Mouse (Mus musculus): ENCODE measurements around the gene Myo5a. TPM values are rescaled to one million over a fixed set of nuclear protein-coding genes. Genes with fewer than 3 reads are reported as not detected.

The Myo5a gene
- polyA plus RNA-seq, 1 experiment from 2014 or later = 19.8 TPM

GRCm38 (mm10) chr9:75041840-75042525, 28.8 kb upstream of the Myo5a start:
- no peak for DNase-seq (ENCODE audit: low spot score)
- Histone ChIP-seq H3K9me3 (replicated peaks) (no peaks in the 10 kb centered on the region), H3K27me3 (ENCODE audit: low read depth, poor library complexity, severe bottlenecking) (no peaks in the 10 kb centered on the region), H3K36me3 (peaks cover 47% of the 10 kb centered on the region), H3K4me3 (no peak overlapping the region), H3K4me1 (peaks cover 18% of the 10 kb centered on the region), H3K27ac (no peak overlapping the region)
- WGBS = 88% methylated on average over 2 of the region's 2 CpGs

GRCm38 (mm10) chr9:75043191-75043590, 27.6 kb upstream of the Myo5a start:
- Histone ChIP-seq H3K36me3 (peaks cover 51% of the 10 kb centered on the region), H3K4me3 (no peak overlapping the region), H3K27ac (no peak overlapping the region), H3K27me3 (ENCODE audit: low read depth, poor library complexity, severe bottlenecking) (no peaks in the 10 kb centered on the region), H3K4me1 (peaks cover 11% of the 10 kb centered on the region), H3K9me3 (replicated peaks) (no peaks in the 10 kb centered on the region)
- no peak for DNase-seq (ENCODE audit: low spot score)
- WGBS = 93% methylated on average over 2 of the region's 2 CpGs

GRCm38 (mm10) chr9:75047079-75047478, 23.7 kb upstream of the Myo5a start:
- Histone ChIP-seq H3K27ac (no peak overlapping the region), H3K27me3 (ENCODE audit: low read depth, poor library complexity, severe bottlenecking) (no peaks in the 10 kb centered on the region), H3K36me3 (peaks cover 54% of the 10 kb centered on the region), H3K4me1 (no peaks in the 10 kb centered on the region), H3K4me3 (no peak overlapping the region), H3K9me3 (replicated peaks) (no peaks in the 10 kb centered on the region)
- no peak for DNase-seq (ENCODE audit: low spot score)

- no peak for DNase-seq (ENCODE audit: low spot score)
- H3K36me3 ChIP-seq = peaks cover 38% of the 10 kb centered on the region
- no peaks in the 10 kb centered on the region for H3K27me3 ChIP-seq (ENCODE audit: low read depth, poor library complexity, severe bottlenecking)
- H3K4me1 ChIP-seq = no peaks in the 10 kb centered on the region
- 90% methylated on average over 3 of the region's 3 CpGs for WGBS
- no peak overlapping the region for H3K27ac ChIP-seq
- no peaks in the 10 kb centered on the region for H3K9me3 ChIP-seq (replicated peaks)
- H3K4me3 ChIP-seq = no peak overlapping the region
Measured at GRCm38 (mm10) chr9:75049100-75049499, 21.7 kb upstream of the Myo5a start.

- no peaks in the 10 kb centered on the region for H3K9me3 ChIP-seq (replicated peaks)
- WGBS = 49% methylated on average over 3 of the region's 3 CpGs
Measured at GRCm38 (mm10) chr9:75050003-75050402, 20.8 kb upstream of the Myo5a start.

GRCm38 (mm10) chr9:75051841-75052240, 19.0 kb upstream of the Myo5a start:
- 93% methylated on average over 4 of the region's 4 CpGs for WGBS
- Histone ChIP-seq H3K27me3 (ENCODE audit: low read depth, poor library complexity, severe bottlenecking) (no peaks in the 10 kb centered on the region), H3K36me3 (peaks cover 40% of the 10 kb centered on the region), H3K9me3 (replicated peaks) (no peaks in the 10 kb centered on the region), H3K4me3 (no peak overlapping the region), H3K27ac (no peak overlapping the region), H3K4me1 (no peaks in the 10 kb centered on the region)
- no peak for DNase-seq (ENCODE audit: low spot score)

More at GRCm38 (mm10) chr9:75050003-75050402, 20.8 kb upstream of the Myo5a start:
- H3K27ac ChIP-seq = no peak overlapping the region
- H3K27me3 ChIP-seq (ENCODE audit: low read depth, poor library complexity, severe bottlenecking) = no peaks in the 10 kb centered on the region
- peak; percentile 45 for DNase-seq (ENCODE audit: low spot score)
- H3K4me3 ChIP-seq = no peak overlapping the region
- H3K4me1 ChIP-seq = no peaks in the 10 kb centered on the region
- H3K36me3 ChIP-seq = peaks cover 44% of the 10 kb centered on the region

GRCm38 (mm10) chr9:75055046-75055445, 15.8 kb upstream of the Myo5a start:
- Histone ChIP-seq H3K9me3 (replicated peaks) (no peaks in the 10 kb centered on the region), H3K4me3 (no peak overlapping the region), H3K27me3 (ENCODE audit: low read depth, poor library complexity, severe bottlenecking) (no peaks in the 10 kb centered on the region), H3K4me1 (no peaks in the 10 kb centered on the region), H3K27ac (no peak overlapping the region), H3K36me3 (peaks cover 60% of the 10 kb centered on the region)
- WGBS = 92% methylated on average over 5 of the region's 5 CpGs
- DNase-seq (ENCODE audit: low spot score) = no peak

- Histone ChIP-seq H3K36me3 (peaks cover 11% of the 10 kb centered on the region), H3K27ac (no peak overlapping the region), H3K27me3 (ENCODE audit: low read depth, poor library complexity, severe bottlenecking) (peaks cover under 1% of the 10 kb centered on the region; the same call in 1 of the 2 replicates), H3K4me1 (no peaks in the 10 kb centered on the region), H3K9me3 (replicated peaks) (no peaks in the 10 kb centered on the region), H3K4me3 (no peak overlapping the region)
- 86% methylated on average over 9 of the region's 9 CpGs for WGBS
- no peak for DNase-seq (ENCODE audit: low spot score)
Measured at GRCm38 (mm10) chr9:75064678-75065331, 6.0 kb upstream of the Myo5a start.

GRCm38 (mm10) chr9:75071029-75071705, 352 bp downstream of the Myo5a start:
- under 1% methylated on average over 59 of the region's 92 CpGs for WGBS
- Histone ChIP-seq H3K4me1 (peaks cover 17% of the 10 kb centered on the region), H3K27ac (peak overlapping the region; percentile 93), H3K9me3 (replicated peaks) (no peaks in the 10 kb centered on the region), H3K4me3 (peak overlapping the region; percentile 84), H3K36me3 (no peaks in the 10 kb centered on the region), H3K27me3 (ENCODE audit: low read depth, poor library complexity, severe bottlenecking) (peaks cover 4% of the 10 kb centered on the region; the same call in 1 of the 2 replicates)
- DNase-seq (ENCODE audit: low spot score) = peak; percentile 87

- WGBS = under 1% methylated on average over 29 of the region's 29 CpGs
- no peak for DNase-seq (ENCODE audit: low spot score)
- Histone ChIP-seq H3K36me3 (no peaks in the 10 kb centered on the region), H3K27ac (peak overlapping the region; percentile 93), H3K27me3 (ENCODE audit: low read depth, poor library complexity, severe bottlenecking) (peaks cover 4% of the 10 kb centered on the region; the same call in 1 of the 2 replicates), H3K4me3 (peak overlapping the region; percentile 84), H3K4me1 (peaks cover 17% of the 10 kb centered on the region), H3K9me3 (replicated peaks) (no peaks in the 10 kb centered on the region)
Measured at GRCm38 (mm10) chr9:75071706-75072192, 934 bp downstream of the Myo5a start.

- no peaks in the 10 kb centered on the region for H3K36me3 ChIP-seq
- WGBS = 25% methylated on average over 3 of the region's 3 CpGs
- peaks cover 4% of the 10 kb centered on the region; the same call in 1 of the 2 replicates for H3K27me3 ChIP-seq (ENCODE audit: low read depth, poor library complexity, severe bottlenecking)
- H3K9me3 ChIP-seq (replicated peaks) = no peaks in the 10 kb centered on the region
- H3K4me1 ChIP-seq = peaks cover 17% of the 10 kb centered on the region
- H3K4me3 ChIP-seq = peak overlapping the region; percentile 84
- no peak for DNase-seq (ENCODE audit: low spot score)
- peak overlapping the region; percentile 93; the same call in 1 of the 2 replicates for H3K27ac ChIP-seq
Measured at GRCm38 (mm10) chr9:75072361-75072760, 1.5 kb downstream of the Myo5a start.

GRCm38 (mm10) chr9:75077191-75077590, 6.4 kb downstream of the Myo5a start:
- Histone ChIP-seq H3K9me3 (replicated peaks) (no peaks in the 10 kb centered on the region), H3K4me1 (peaks cover 3% of the 10 kb centered on the region), H3K27ac (no peak overlapping the region), H3K4me3 (no peak overlapping the region), H3K36me3 (no peaks in the 10 kb centered on the region), H3K27me3 (ENCODE audit: low read depth, poor library complexity, severe bottlenecking) (no peaks in the 10 kb centered on the region)
- no peak for DNase-seq (ENCODE audit: low spot score)

Data from limb, embryonic 10.5 days (tissue).